Mouse (Mus musculus) olfactory bulb, adult 2 months (tissue): ENCODE results near the gene Bend5.

ENCODE experiments used
- CTCF ChIP-seq: fragments of 200-500 bp; IDR thresholded peaks from 2 replicates; pipeline ENCODE4 v1.5.1; 2012; ENCODE audit warnings: low read depth, mild to moderate bottlenecking, low read length, moderate library complexity; ENCODE audit not compliant: insufficient read depth
- POLR2A ChIP-seq: fragments of 200-500 bp; IDR thresholded peaks from 2 replicates; pipeline ENCODE4 v1.6.1; 2012; ENCODE audit warnings: mild to moderate bottlenecking, low read depth, low read length, moderate library complexity; ENCODE audit not compliant: insufficient read depth

DNA sequence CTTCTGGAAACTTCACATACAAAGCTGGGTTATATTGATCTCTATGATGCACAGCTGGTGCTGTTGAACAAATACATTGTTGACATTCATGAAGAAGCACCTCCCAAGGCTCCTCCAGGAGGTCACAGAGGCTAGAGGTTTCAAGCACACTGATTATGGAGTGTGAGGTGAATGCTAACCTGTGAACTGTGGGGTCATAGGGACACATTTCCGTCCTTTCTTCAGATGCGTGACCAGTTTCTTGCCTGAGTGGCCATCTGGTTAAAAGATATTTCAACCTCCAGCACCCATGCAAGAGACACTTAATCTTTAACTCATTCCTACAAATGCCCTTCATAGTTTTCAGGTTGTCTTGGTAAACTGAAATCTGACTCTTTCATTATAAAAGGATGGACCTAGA lies 31.7 kb upstream of the Bend5 start:
- TF ChIP-seq POLR2A (no peak), CTCF (no peak)
